Mouse (Mus musculus) lung, adult 2 months (tissue): ENCODE data around the gene Fzr1.

Source experiments
- CTCF ChIP-seq: fragments of 200-500 bp; IDR thresholded peaks from 2 replicates; pipeline ENCODE4 v1.5.1; 2011; ENCODE audit warnings: mild to moderate bottlenecking, low read length, control low read depth; ENCODE audit not compliant: insufficient read depth
- POLR2A ChIP-seq: fragments of 200-500 bp; IDR thresholded peaks from 2 replicates; pipeline ENCODE4 v1.6.1; 2011; ENCODE audit warnings: low read depth, mild to moderate bottlenecking, control low read depth, low read length, borderline replicate concordance; ENCODE audit errors: extremely low read depth

GRCm38 (mm10) chr10:81319741-81320549 lies 58.4 kb downstream of the Fzr1 start:
- TF ChIP-seq POLR2A (no peak), CTCF (no peak)
